Mouse (Mus musculus) lung, postnatal 0 days (tissue): ENCODE measurements at regions not wholly inside any gene's neighbourhood (a gene's known extent, or its start where the extent isn't known, plus 50 kb on each side); places are given as distances from the start of the nearest gene placed in this dataset.

ENCODE experiments used
- CTCF ChIP-seq: IDR thresholded peaks from 2 replicates; pipeline ENCODE4 v1.5.1; 2016; ENCODE audit warnings: antibody characterized with exemption, mild to moderate bottlenecking
- EP300 ChIP-seq: IDR thresholded peaks from 2 replicates; pipeline ENCODE4 v1.6.1; 2016; ENCODE audit warnings: antibody characterized with exemption, mild to moderate bottlenecking, control low read depth

- TF ChIP-seq CTCF (no peak), EP300 (no peak)
These were observed 76.5 kb upstream of the Gadd45a start for GRCm38 (mm10) chr6:67113686-67114278.
